Mouse (Mus musculus): ENCODE results near the gene Vrtn. TPM values are rescaled to one million over a fixed set of nuclear protein-coding genes. Genes with fewer than 3 reads are reported as not detected.

Gene Vrtn
- total and polyA plus RNA-seq, 3 experiments = not detected

DNA sequence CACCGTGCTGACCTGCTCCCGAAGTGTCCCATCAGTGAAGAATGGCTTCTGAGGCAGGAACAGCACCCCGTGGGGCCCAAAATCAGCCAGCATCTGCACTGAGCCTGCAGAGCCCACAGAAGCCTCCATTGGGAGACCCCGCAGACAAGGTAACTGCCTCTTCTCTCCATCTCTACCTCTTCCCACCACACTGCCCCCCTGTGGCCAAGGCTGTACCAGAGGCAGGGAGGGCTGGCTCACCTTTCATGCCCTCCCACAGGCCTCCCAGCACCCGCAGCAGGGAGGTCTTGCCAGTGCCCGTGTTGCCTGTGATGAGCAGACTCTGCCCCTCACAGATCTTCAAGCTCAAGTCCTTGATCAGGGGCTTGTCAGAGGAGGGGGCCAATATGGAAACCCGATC is 35.0 kb upstream of the Vrtn start:
- peak; percentile 20 for DNase-seq (ENCODE audit: low read depth, low spot score)

DNA sequence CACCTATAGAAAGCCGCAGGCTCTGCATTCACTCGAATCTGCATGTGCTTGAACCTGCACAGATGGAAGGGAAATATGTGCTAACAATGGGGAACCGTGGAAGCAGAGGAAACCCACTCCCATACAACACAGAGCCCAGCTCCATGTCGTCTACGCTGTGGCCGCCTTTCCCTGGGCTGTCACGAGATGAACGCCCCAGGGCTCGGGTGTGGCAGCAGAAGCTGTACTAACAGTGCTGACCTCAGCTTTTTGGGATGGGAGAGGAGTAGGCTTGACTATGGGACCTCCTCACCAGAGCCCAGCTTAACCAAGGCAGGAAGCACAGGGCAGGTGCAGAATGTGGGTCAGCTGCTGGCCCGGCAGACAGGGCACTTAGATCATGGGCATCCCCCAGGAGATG is 29.1 kb upstream of the Vrtn start:
- Histone ChIP-seq H3K79me2 (ENCODE audit: control insufficient read depth, insufficient read depth, low read length, poor library complexity) (no peaks in the 10 kb centered on the region), H3K9ac (ENCODE audit: control insufficient read depth, low read depth, low read length, poor library complexity, severe bottlenecking) (no peak overlapping the region), H3K9me3 (replicated peaks; ENCODE audit: insufficient read depth, low read length) (no peaks in the 10 kb centered on the region), H3K4me1 (ENCODE audit: control insufficient read depth in 1 of 2, insufficient read depth in 2 of 2, low read length in 2 of 2) (peaks cover 0 to 3% of the 10 kb centered on the region in 2 experiments; a peak in 2 of 4 replicates), H3K36me3 (ENCODE audit: control insufficient read depth in 1 of 2, insufficient read depth in 2 of 2, low read length in 2 of 2) (peaks cover 0 to 2% of the 10 kb centered on the region in 2 experiments; a peak in 1 of 4 replicates), H3K4me3 (ENCODE audit: control insufficient read depth in 1 of 2, insufficient read depth in 1 of 2, low read depth in 2 of 2, low read length in 2 of 2) (no peak overlapping the region), H3K27ac (ENCODE audit: control insufficient read depth, low read depth, low read length) (no peak overlapping the region), H3K27me3 (ENCODE audit: control insufficient read depth in 1 of 2, insufficient read depth in 2 of 2, low read length in 2 of 2) (no peaks in the 10 kb centered on the region)
- TF ChIP-seq CHD2 (IDR thresholded peaks at IDR 0.05; ENCODE audit: low read length) (no peak), CTCF (IDR thresholded peaks at IDR 0.05 in 2 of 3, conservative IDR thresholded peaks at IDR 0.05 in 1 of 3; ENCODE audit: control insufficient read depth in 1 of 3, insufficient read depth in 1 of 3, low read depth in 2 of 3, low read length in 3 of 3, poor library complexity in 1 of 3, severe bottlenecking in 1 of 3) (no peak), UBTF (IDR thresholded peaks at IDR 0.05; ENCODE audit: borderline replicate concordance, insufficient read depth, low read depth, low read length) (no peak), MXI1 (IDR thresholded peaks at IDR 0.05; ENCODE audit: low read depth, low read length) (no peak), RAD21 (IDR thresholded peaks at IDR 0.05; ENCODE audit: low read depth, low read length) (no peak), RCOR1 (IDR thresholded peaks at IDR 0.05; ENCODE audit: low read depth, low read length) (no peak), NELFE (IDR thresholded peaks at IDR 0.05; ENCODE audit: low read depth, low read length) (no peak), POLR2AphosphoS5 (IDR thresholded peaks at IDR 0.05; ENCODE audit: borderline replicate concordance, low read depth, low read length) (no peak), TCF12 (IDR thresholded peaks at IDR 0.05; ENCODE audit: low read depth, low read length) (no peak), KAT2A (conservative IDR thresholded peaks at IDR 0.05; ENCODE audit: low read depth, low read length) (no peak), MYC (IDR thresholded peaks at IDR 0.05; ENCODE audit: low read depth, low read length) (no peak), E2F4 (IDR thresholded peaks at IDR 0.05; ENCODE audit: borderline replicate concordance, low read depth, low read length) (no peak), MAFK (IDR thresholded peaks at IDR 0.05; ENCODE audit: borderline replicate concordance, low read depth, low read length) (no peak), MYB (IDR thresholded peaks at IDR 0.05; ENCODE audit: low read depth, low read length) (no peak), ZMIZ1 (IDR thresholded peaks at IDR 0.05; ENCODE audit: low read depth, low read length) (no peak), EP300 (IDR thresholded peaks at IDR 0.05; ENCODE audit: low read depth in 1 of 2, low read length in 2 of 2) (no peak), SIN3A (IDR thresholded peaks at IDR 0.05; ENCODE audit: low read length) (no peak), MAX (IDR thresholded peaks at IDR 0.05; ENCODE audit: low read length) (no peak), SMC3 (IDR thresholded peaks at IDR 0.05; ENCODE audit: low read depth, low read length) (no peak), USF1 (IDR thresholded peaks at IDR 0.05; ENCODE audit: low read depth, low read length) (no peak)
- DNase-seq (ENCODE audit: low read depth, low spot score) = no peak

More for the DNA sequence above, 35.0 kb upstream of the Vrtn start:
- H3K4me1 ChIP-seq (ENCODE audit: control insufficient read depth in 1 of 2, insufficient read depth in 2 of 2, low read length in 2 of 2) = no peaks in the 10 kb centered on the region
- H3K79me2 ChIP-seq (ENCODE audit: control insufficient read depth, insufficient read depth, low read length, poor library complexity) = no peaks in the 10 kb centered on the region
- no peak overlapping the region for H3K27ac ChIP-seq (ENCODE audit: control insufficient read depth, low read depth, low read length)
- H3K9me3 ChIP-seq (replicated peaks; ENCODE audit: insufficient read depth, low read length) = no peaks in the 10 kb centered on the region
- H3K36me3 ChIP-seq (ENCODE audit: control insufficient read depth in 1 of 2, insufficient read depth in 2 of 2, low read length in 2 of 2) = no peaks in the 10 kb centered on the region
- TF ChIP-seq CTCF (IDR thresholded peaks at IDR 0.05 in 2 of 3, conservative IDR thresholded peaks at IDR 0.05 in 1 of 3; ENCODE audit: control insufficient read depth in 1 of 3, insufficient read depth in 1 of 3, low read depth in 2 of 3, low read length in 3 of 3, poor library complexity in 1 of 3, severe bottlenecking in 1 of 3) (peak; percentile 35 to 77 (median 57)), SMC3 (IDR thresholded peaks at IDR 0.05; ENCODE audit: low read depth, low read length) (peak; percentile 22; the same call in 1 of the 2 replicates), MEF2A (IDR thresholded peaks at IDR 0.05; ENCODE audit: extremely low read depth, insufficient replicate concordance, low read depth, low read length, poor library complexity, severe bottlenecking) (no peak)
- no peak overlapping the region for H3K9ac ChIP-seq (ENCODE audit: control insufficient read depth, low read depth, low read length, poor library complexity, severe bottlenecking)
- no peaks in the 10 kb centered on the region for H3K27me3 ChIP-seq (ENCODE audit: control insufficient read depth in 1 of 2, insufficient read depth in 2 of 2, low read length in 2 of 2)
- H3K4me3 ChIP-seq (ENCODE audit: control insufficient read depth in 1 of 2, insufficient read depth in 1 of 2, low read depth in 2 of 2, low read length in 2 of 2) = no peak overlapping the region

Data from MEL (cell line).